Mouse (Mus musculus) forebrain, embryonic 13.5 days (tissue): ENCODE measurements around the gene Gpr89. TPM values are rescaled to one million over a fixed set of nuclear protein-coding genes. Genes with fewer than 3 reads are reported as not detected.

ENCODE experiments used
- polyA plus RNA-seq: library from polyadenylated mRNA; unstranded; fragments of >200 nt; fragmentation: Nextera tagmentation; extraction: Ambion mirVana; gene quantifications from 2 replicates; pipeline ENCODE4 v1.2.1, GENCODE M21; 2015

Gpr89 gene
- polyA plus RNA-seq, 1 experiment from 2014 or later = 37.4 TPM

Other genes starting within 250 kb of the Gpr89 start
- 0.57 and 2.3 TPM in 2 replicates for gene Ankrd35, start 235.2 kb downstream of the Gpr89 start, polyA plus RNA-seq
- gene Pias3, start 209.0 kb downstream of the Gpr89 start, polyA plus RNA-seq = 28.8 and 31.0 TPM in 2 replicates
- gene Nudt17, start 196.8 kb downstream of the Gpr89 start, polyA plus RNA-seq = 6.4 and 7.2 TPM in 2 replicates
- gene Polr3c, start 177.7 kb downstream of the Gpr89 start, polyA plus RNA-seq = 41.1 and 42.0 TPM in 2 replicates
- gene Rnf115, start 177.7 kb downstream of the Gpr89 start, polyA plus RNA-seq = 68.6 and 71.7 TPM in 2 replicates
- 0.15 TPM in 1 of 2 replicates, not detected in the other for gene Pdzk1, start 76.1 kb downstream of the Gpr89 start, polyA plus RNA-seq
- 0.09 TPM in 2 replicates for gene Cd160, start 76.0 kb downstream of the Gpr89 start, polyA plus RNA-seq
- gene Gja5, start 653 bp downstream of the Gpr89 start, polyA plus RNA-seq = 2.3 and 3.0 TPM in 2 replicates
- 0.03 TPM in 1 of 2 replicates, not detected in the other for gene Gja8, start 20.7 kb upstream of the Gpr89 start, polyA plus RNA-seq